Mouse (Mus musculus) heart, postnatal 10 days (tissue): ENCODE data around the gene Arid1b. TPM values are rescaled to one million over a fixed set of nuclear protein-coding genes. Genes with fewer than 3 reads are reported as not detected.
A peak's percentile ranks its signal among the peaks of the same experiment; 100 is the strongest.
"Not testable (repeated sequence)": the region's sequence is repeated elsewhere in the genome, so short reads cannot be mapped to it uniquely, and the experiment has no call there.

Experiments used
- DNase-seq, 2 experiments: peaks; one replicate each; pipeline ENCODE4 v3.0.0; 2021
- intact Hi-C: fragments of 180-260 bp; cut with DNase I; formaldehyde crosslinking; loops from one replicate; pipeline ENCODE4 v1.15.1; 2025
- total RNA-seq, 2 experiments: library from RNA; stranded (reverse); gene quantifications; 2 replicates each; pipeline ENCODE4 v1.2.3; 2021

Arid1b gene
- total RNA-seq, 2 experiments from 2014 or later, result 38.9 to 41.4 TPM

DNA sequence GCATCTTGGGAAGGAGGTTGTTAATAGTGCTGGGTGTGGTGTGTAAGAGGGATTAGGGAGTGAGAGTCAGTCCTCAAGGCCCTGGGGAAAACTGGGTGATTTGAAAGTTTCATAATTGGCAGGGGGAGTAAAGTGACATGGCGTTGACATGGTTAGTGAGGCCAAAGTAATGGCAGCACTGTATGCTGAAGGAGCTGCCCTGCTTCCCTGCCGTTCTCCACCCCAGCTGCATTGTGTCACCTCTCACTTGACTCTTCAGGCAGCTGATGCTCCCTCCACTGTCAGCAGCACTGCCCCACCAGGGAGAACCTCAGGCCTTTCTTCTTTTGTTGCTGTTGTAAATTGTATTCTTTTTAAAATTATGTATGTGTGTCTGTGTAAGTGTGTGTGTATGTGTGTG is 107.8 kb downstream of the Arid1b start:
- peak in 1 of 2 experiments; percentile 23 for DNase-seq
- intact Hi-C loops, result no loop called here

GRCm38 (mm10) chr17:5105746-5106145 is 111.6 kb downstream of the Arid1b start:
- DNase-seq, result no peak
- intact Hi-C loops, result loop anchor here (5.0 kb wide), 1 partner anchor 48 kb away; no protein-coding TSS in a partner anchor

- no peak for DNase-seq
- intact Hi-C loops, result loop anchor here (5.0 kb wide), 1 partner anchor 49 kb away; no protein-coding TSS in a partner anchor
These were observed 112.4 kb downstream of the Arid1b start for GRCm38 (mm10) chr17:5106263-5107195.

DNA sequence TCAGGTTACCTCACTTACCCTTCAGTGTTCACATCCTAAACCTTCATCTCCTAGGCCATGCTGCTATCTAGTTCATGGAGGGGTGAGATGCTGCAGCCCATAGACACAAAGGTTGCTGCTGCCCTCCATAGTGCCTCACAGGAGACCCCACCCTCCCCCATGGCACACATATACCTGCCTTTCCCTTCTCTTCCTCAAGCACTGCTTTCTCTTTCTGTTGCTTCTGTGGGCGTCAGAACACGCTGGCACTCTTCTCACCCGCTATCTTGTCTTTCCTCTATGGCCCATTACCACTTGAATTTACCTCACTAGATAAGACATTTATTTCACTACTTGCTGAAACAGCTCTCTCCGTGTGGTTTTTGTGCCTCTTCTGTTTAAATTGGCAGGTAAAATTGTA is 113.4 kb downstream of the Arid1b start:
- intact Hi-C loops, result loop anchor here (5.0 kb wide), 1 partner anchor 50 kb away; no protein-coding TSS in a partner anchor
- no peak for DNase-seq

DNA sequence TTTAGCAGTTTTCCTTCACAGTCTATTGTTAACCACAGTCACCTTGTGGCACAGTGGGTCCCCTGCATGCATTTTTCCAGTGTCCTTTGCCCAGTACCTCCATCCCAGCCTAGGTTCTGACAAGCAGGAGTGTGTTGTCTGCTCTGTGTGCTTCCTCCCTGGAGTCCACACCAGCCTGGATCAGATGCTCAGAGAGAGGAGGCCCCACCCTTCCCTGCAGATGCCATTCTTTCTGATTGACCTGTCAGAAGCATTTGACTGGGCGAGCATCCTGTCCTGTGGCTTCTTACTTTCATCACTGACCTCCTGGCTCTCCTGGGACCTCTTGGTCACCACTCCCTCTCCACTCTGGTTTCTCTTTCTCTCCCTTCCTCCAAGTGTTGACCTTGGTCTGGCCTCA is 113.9 kb downstream of the Arid1b start:
- DNase-seq, result no peak
- intact Hi-C loops, result loop anchor here (5.0 kb wide), 1 partner anchor 51 kb away; no protein-coding TSS in a partner anchor

GRCm38 (mm10) chr17:5108546-5109142 is 114.5 kb downstream of the Arid1b start:
- intact Hi-C loops, result loop anchor here (5.0 kb wide), 1 partner anchor 51 kb away; no protein-coding TSS in a partner anchor
- DNase-seq, result no peak

- no peak for DNase-seq
- intact Hi-C loops, result loop anchor here (5.0 kb wide), 1 partner anchor 52 kb away; no protein-coding TSS in a partner anchor
These were observed 115.2 kb downstream of the Arid1b start for GRCm38 (mm10) chr17:5109343-5109742.

GRCm38 (mm10) chr17:5110159-5110558 is 116.0 kb downstream of the Arid1b start:
- intact Hi-C loops, result no loop called here

GRCm38 (mm10) chr17:5110981-5111380 is 116.8 kb downstream of the Arid1b start:
- intact Hi-C loops, result not testable (repeated sequence)

More at GRCm38 (mm10) chr17:5110159-5110558, 116.0 kb downstream of the Arid1b start:
- no peak for DNase-seq

GRCm38 (mm10) chr17:5112116-5112515 is 118.0 kb downstream of the Arid1b start:
- intact Hi-C loops, result no loop called here
- DNase-seq, result no peak

More at GRCm38 (mm10) chr17:5110981-5111380, 116.8 kb downstream of the Arid1b start:
- not testable (repeated sequence) for DNase-seq

- DNase-seq, result peak; percentile 69 to 78
- intact Hi-C loops, result no loop called here
These were observed 121.8 kb downstream of the Arid1b start for GRCm38 (mm10) chr17:5115952-5116351.

DNA sequence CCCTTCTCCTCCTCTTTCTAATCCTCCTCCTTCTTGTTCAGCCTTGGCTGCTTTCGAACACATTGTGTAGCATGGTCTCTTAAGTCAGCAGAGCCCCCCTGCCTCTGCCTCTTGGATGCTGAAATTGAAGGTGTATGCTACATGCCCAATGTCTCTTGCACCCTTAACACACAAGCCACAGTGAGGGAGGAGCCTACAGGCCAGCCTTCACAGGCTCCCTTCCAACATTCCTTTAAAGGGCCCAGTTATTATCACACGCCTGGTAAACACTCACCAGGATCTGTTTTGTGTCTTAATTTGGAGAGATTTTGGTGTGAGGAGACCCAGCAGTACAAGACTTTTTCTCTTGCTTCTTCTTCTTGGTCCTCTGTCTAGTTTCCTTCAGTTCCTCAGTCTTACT is 122.9 kb downstream of the Arid1b start:
- intact Hi-C loops, result no loop called here
- no peak for DNase-seq

DNA sequence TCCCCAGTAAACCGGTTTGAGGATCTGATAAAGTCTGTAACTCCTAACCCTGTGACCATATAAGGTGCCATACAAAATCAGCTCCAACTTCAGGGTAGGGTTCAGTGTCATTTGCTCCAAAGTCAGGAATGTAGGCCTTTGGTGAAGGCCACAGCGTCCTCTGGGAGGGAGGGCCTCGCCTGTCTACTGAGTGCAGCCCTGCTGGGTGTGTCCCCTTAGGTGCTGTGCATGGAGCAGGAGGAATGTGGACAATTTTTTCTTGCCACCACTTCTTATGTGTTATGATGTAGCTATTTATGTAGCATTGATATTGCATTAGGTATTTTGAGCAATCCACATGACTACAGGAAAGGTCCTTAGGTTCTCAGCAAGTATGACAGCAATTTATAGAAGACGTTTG is 124.0 kb downstream of the Arid1b start:
- intact Hi-C loops, result no loop called here
- DNase-seq, result no peak

- DNase-seq, result no peak
- intact Hi-C loops, result no loop called here
These were observed 130.5 kb downstream of the Arid1b start for GRCm38 (mm10) chr17:5124643-5125042.

DNA sequence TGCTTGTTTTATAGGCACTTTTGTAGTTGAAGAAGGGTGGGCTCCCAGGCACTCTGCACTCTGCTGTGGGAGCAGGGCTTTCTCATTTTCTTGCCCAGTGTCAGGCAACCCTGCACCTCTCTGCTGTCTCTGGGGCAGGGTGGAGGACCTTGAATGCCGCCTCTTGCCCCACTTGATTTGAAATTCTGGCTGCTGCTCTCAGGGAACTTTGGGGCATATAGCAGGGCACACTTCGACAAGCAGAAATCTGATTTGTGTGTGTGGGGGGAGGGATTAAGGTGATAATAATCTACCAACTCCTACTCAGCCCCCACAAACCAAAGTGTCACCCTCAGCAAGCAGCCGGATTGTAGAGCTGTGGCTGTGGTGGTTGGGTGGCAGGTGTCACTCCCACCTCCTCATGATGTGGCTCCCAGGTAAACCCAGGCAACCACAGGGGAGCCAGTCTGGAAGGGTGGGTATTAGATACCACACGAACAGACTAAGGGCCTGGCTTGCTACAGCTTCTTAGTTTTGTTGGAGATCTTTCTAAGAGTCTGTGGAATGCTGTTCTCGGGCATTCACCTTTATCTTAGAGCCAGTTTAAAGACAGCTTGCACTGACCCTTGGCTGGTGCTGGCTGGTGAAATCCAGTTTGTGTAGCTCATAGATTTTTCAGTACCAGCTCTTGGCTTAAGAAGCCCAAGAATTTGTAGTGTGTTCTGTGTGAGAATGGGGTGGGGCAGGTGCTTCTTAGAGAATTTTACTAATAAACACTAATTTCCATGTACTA is 131.1 kb downstream of the Arid1b start:
- DNase-seq, result no peak
- intact Hi-C loops, result no loop called here

DNA sequence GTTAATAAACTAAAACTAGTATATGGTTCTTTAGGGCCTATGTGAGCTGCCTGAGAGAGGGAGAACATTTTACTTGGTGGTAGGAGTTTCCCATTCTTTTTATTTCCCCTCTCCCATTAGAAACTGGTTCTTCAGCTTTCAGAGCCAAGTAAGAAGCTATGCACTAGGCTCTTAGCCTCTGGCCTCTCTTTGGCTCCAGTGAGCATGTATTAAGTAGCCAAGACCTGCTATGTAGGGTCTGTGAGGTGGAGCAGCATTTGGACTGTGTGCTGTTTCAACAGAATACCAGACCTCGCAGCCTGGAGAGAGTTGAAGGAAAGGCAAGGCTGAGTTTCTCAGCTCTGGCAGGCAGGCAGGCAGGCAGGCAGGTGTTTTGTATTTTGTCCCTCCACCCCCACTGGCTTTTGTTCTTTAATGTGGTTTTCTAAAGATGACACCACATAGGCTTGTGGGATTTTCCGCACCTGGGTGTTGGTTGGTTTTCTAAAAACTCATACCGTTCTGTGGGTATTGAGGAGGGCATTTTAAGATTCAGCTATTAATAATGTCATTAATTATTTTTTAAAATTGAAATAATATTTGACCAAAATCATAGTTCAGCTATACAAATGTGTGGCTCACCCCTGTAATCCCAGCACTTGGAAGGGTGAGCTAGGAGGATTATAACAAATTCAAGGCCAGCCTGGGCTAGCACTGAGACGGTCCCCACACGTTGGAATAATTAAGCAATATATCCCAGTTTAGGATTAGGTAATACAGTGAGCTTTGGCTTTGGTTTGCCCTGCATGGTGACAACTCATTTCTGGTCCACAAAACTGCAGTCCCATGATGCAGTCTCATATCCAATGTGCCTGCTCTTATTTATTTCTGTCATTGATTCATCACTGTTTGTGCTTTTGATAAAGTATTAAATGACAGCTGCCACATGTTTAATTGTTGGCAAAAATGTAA is 132.0 kb downstream of the Arid1b start:
- no peak for DNase-seq

GRCm38 (mm10) chr17:5129606-5130005 is 135.5 kb downstream of the Arid1b start:
- DNase-seq, result no peak
- intact Hi-C loops, result no loop called here

More for the DNA sequence above, 132.0 kb downstream of the Arid1b start:
- intact Hi-C loops, result no loop called here

- intact Hi-C loops, result no loop called here
- no peak for DNase-seq
These were observed 136.0 kb downstream of the Arid1b start for GRCm38 (mm10) chr17:5130116-5130515.

- DNase-seq, result no peak
- intact Hi-C loops, result no loop called here
These were observed 137.6 kb downstream of the Arid1b start for GRCm38 (mm10) chr17:5131706-5132105.
